Mouse (Mus musculus) mammary gland, adult 2 months (tissue): ENCODE results near the gene Med9. TPM values are rescaled to one million over a fixed set of nuclear protein-coding genes. Genes with fewer than 3 reads are reported as not detected.

Experiments used
- polyA plus RNA-seq: library from polyadenylated mRNA; depleted of rRNA; stranded (reverse); fragments of >200 nt; gene quantifications from 2 replicates; pipeline ENCODE4 v1.2.3, GENCODE M21; 2012; ENCODE audit warnings: low replicate concordance; rRNA removed

The Med9 gene
- 18.9 and 27.8 TPM in 2 replicates for polyA plus RNA-seq

GRCm38 (mm10) chr11:59947752-59948400 is at the start of gene Med9:
Gene Med9 (plus strand): TSS chr11:59948206.

GRCm38 (mm10) chr11:59964818-59965217 is 16.8 kb downstream of the Med9 start, which contains the start of gene Rasd1:
Gene Rasd1 (minus strand): TSS chr11:59964944.

Other genes starting within 250 kb of the Med9 start
- gene Pld6, start 160.6 kb upstream of the Med9 start, polyA plus RNA-seq: 1.2 and 1.3 TPM in 2 replicates
- 58.6 and 69.3 TPM in 2 replicates for gene Flcn, start 138.2 kb upstream of the Med9 start, polyA plus RNA-seq
- gene Nt5m, start 108.8 kb upstream of the Med9 start, polyA plus RNA-seq: 28.2 and 39.1 TPM in 2 replicates
- gene Cops3, start 108.4 kb upstream of the Med9 start, polyA plus RNA-seq: 10.5 and 28.6 TPM in 2 replicates
- gene Rasd1, start 16.7 kb downstream of the Med9 start, polyA plus RNA-seq: 49.5 and 62.0 TPM in 2 replicates
- 20.3 and 30.7 TPM in 2 replicates for gene Pemt, start 98.3 kb downstream of the Med9 start, polyA plus RNA-seq
- gene Rai1, start 156.8 kb downstream of the Med9 start, polyA plus RNA-seq: 33.0 and 67.6 TPM in 2 replicates